Mouse (Mus musculus): ENCODE data around the gene 1700001P01Rik. TPM values are rescaled to one million over a fixed set of nuclear protein-coding genes. Genes with fewer than 3 reads are reported as not detected.
A peak's percentile ranks its signal among the peaks of the same experiment; 100 is the strongest.

1700001P01Rik gene
- polyA plus RNA-seq, 1 experiment from 2014 or later, result 0.44 TPM

- Histone ChIP-seq H3K4me3 (ENCODE audit: low read depth, low read length) (no peak overlapping the region), H3K9me3 (ENCODE audit: control insufficient read depth, low read length) (no peaks in the 10 kb centered on the region), H3K27me3 (ENCODE audit: control insufficient read depth, insufficient read depth, low read length) (no peaks in the 10 kb centered on the region), H3K36me3 (ENCODE audit: control insufficient read depth, insufficient read depth, low read length) (no peaks in the 10 kb centered on the region; the same call in 1 of the 2 replicates), H3K4me1 (replicated peaks; ENCODE audit: control insufficient read depth, insufficient read depth, low read length) (peaks cover 55% of the 10 kb centered on the region), H3K4me2 (ENCODE audit: low read depth, low read length, severe bottlenecking) (peak overlapping the region; percentile 36; the same call in 1 of the 2 replicates), H3K27ac (ENCODE audit: low read depth, low read length) (peak overlapping the region; percentile 76), H3K9ac (ENCODE audit: low read length) (no peak overlapping the region)
- no peak for DNase-seq (ENCODE audit: low spot score)
- 52% methylated on average over 7 of the region's 7 CpGs for WGBS
- peak; percentile 29; the same call in 1 of the 2 replicates for ATAC-seq (replicated peaks; ENCODE audit: low FRiP score)
Measured at GRCm38 (mm10) chr11:97813085-97813484, 37.4 kb upstream of the 1700001P01Rik start.

- Histone ChIP-seq H3K27me3 (ENCODE audit: control insufficient read depth, insufficient read depth, low read length) (no peaks in the 10 kb centered on the region), H3K4me2 (ENCODE audit: low read depth, low read length, severe bottlenecking) (peak overlapping the region; percentile 36; the same call in 1 of the 2 replicates), H3K4me3 (ENCODE audit: low read depth, low read length) (0 out of 2 replicates have a peak overlapping the region, but pooled peaks have one; percentile 1), H3K9ac (ENCODE audit: low read length) (peak overlapping the region; percentile 18; the same call in 1 of the 2 replicates), H3K9me3 (ENCODE audit: control insufficient read depth, low read length) (no peaks in the 10 kb centered on the region), H3K27ac (ENCODE audit: low read depth, low read length) (peak overlapping the region; percentile 76), H3K36me3 (ENCODE audit: control insufficient read depth, insufficient read depth, low read length) (no peaks in the 10 kb centered on the region; the same call in 1 of the 2 replicates), H3K4me1 (replicated peaks; ENCODE audit: control insufficient read depth, insufficient read depth, low read length) (peaks cover 55% of the 10 kb centered on the region)
- 27% methylated on average over 3 of the region's 3 CpGs for WGBS
- ATAC-seq (replicated peaks; ENCODE audit: low FRiP score), result peak; percentile 88
- DNase-seq (ENCODE audit: low spot score), result peak; percentile 76
Measured at GRCm38 (mm10) chr11:97812491-97812921, 36.8 kb upstream of the 1700001P01Rik start.

DNA sequence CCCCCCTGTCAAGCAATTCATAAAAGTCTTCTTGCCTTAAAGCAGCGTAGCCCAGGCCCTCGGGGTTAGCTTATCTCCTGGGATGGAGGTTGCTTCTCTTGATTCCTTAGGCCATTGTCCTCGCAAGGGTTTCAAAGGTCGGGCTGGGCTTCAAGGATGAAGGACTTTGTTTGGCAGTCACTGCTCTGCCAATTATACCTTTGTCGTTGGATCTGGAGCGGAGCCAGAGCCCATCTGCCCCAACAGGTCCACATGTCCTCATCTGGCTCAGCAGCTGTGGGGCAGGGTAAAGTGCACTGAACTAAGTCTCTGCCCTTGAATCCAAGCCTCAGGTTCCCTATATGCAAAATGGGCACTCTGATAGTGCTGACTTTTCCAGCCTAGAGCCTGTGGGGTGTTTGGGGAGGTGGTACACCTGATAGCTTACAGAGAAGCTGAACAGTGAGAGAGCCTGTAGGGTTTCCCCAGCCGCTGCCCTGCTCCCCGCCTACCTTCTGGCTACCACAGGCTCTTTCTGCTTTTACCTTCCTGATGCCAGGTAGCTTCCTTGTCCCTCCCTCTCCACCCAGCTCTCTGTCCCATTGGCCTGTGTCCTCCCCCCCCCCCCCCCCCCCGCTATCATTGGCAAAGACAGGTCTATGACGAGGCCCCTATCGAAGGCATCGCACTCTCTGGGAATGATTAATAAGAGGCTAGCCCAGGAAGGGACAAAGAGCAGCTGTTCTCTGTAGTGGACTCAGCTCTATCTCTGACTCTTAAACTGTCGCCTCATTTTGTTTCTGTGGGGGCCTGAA lies 36.0 kb upstream of the 1700001P01Rik start:
- H3K27ac ChIP-seq (ENCODE audit: low read depth, low read length), result peak overlapping the region; percentile 76
- H3K36me3 ChIP-seq (ENCODE audit: control insufficient read depth, insufficient read depth, low read length), result no peaks in the 10 kb centered on the region
- no peak overlapping the region for H3K4me3 ChIP-seq (ENCODE audit: low read depth, low read length)
- H3K4me1 ChIP-seq (replicated peaks; ENCODE audit: control insufficient read depth, insufficient read depth, low read length), result peaks cover 51% of the 10 kb centered on the region
- H3K27me3 ChIP-seq (ENCODE audit: control insufficient read depth, insufficient read depth, low read length), result no peaks in the 10 kb centered on the region
- H3K9me3 ChIP-seq (ENCODE audit: control insufficient read depth, low read length), result no peaks in the 10 kb centered on the region
- ATAC-seq (replicated peaks; ENCODE audit: low FRiP score), result peak; percentile 5; the same call in 1 of the 2 replicates
- H3K9ac ChIP-seq (ENCODE audit: low read length), result peak overlapping the region; percentile 18
- DNase-seq (ENCODE audit: low spot score), result no peak
- H3K4me2 ChIP-seq (ENCODE audit: low read depth, low read length, severe bottlenecking), result peak overlapping the region; percentile 36; the same call in 1 of the 2 replicates
- 26% methylated on average over 12 of the region's 13 CpGs for WGBS

DNA sequence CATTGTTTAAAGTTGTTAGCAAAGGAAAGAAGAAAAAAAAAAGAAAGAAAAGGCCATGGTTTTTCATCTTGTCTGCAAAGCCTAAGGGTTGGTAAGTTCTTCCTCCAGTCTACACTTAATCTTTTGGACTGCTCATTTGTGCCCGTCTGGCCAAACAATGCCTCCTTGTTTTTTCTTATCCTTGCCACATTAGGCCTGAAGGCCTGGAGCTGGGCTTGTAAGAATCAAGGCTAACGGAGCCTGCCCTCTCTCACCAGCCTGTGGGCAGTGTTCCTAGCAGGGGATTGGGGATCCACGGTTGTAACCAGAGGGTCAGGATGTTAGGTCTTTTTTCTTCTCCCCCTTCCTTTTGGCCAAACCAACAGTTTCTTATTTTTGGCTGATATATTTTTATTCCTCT lies 35.3 kb upstream of the 1700001P01Rik start:
- Histone ChIP-seq H3K9ac (ENCODE audit: low read length) (no peak overlapping the region), H3K27ac (ENCODE audit: low read depth, low read length) (no peak overlapping the region), H3K4me2 (ENCODE audit: low read depth, low read length, severe bottlenecking) (no peak overlapping the region), H3K4me1 (replicated peaks; ENCODE audit: control insufficient read depth, insufficient read depth, low read length) (peaks cover 57% of the 10 kb centered on the region), H3K4me3 (ENCODE audit: low read depth, low read length) (no peak overlapping the region), H3K9me3 (ENCODE audit: control insufficient read depth, low read length) (no peaks in the 10 kb centered on the region), H3K36me3 (ENCODE audit: control insufficient read depth, insufficient read depth, low read length) (no peaks in the 10 kb centered on the region), H3K27me3 (ENCODE audit: control insufficient read depth, insufficient read depth, low read length) (no peaks in the 10 kb centered on the region)
- 11% methylated on average over 3 of the region's 3 CpGs for WGBS
- DNase-seq (ENCODE audit: low spot score) (no peak), ATAC-seq (replicated peaks; ENCODE audit: low FRiP score) (no peak)

- DNase-seq (ENCODE audit: low spot score) (no peak), ATAC-seq (replicated peaks; ENCODE audit: low FRiP score) (no peak)
- no peak overlapping the region for H3K4me2 ChIP-seq (ENCODE audit: low read depth, low read length, severe bottlenecking)
- no peak overlapping the region for H3K4me3 ChIP-seq (ENCODE audit: low read depth, low read length)
- no peak overlapping the region for H3K9ac ChIP-seq (ENCODE audit: low read length)
- 80% methylated on average over 7 of the region's 7 CpGs for WGBS
- no peaks in the 10 kb centered on the region for H3K36me3 ChIP-seq (ENCODE audit: control insufficient read depth, insufficient read depth, low read length)
- H3K9me3 ChIP-seq (ENCODE audit: control insufficient read depth, low read length), result no peaks in the 10 kb centered on the region
- H3K27ac ChIP-seq (ENCODE audit: low read depth, low read length), result no peak overlapping the region
- peaks cover 60% of the 10 kb centered on the region for H3K4me1 ChIP-seq (replicated peaks; ENCODE audit: control insufficient read depth, insufficient read depth, low read length)
- H3K27me3 ChIP-seq (ENCODE audit: control insufficient read depth, insufficient read depth, low read length), result no peaks in the 10 kb centered on the region
Measured at GRCm38 (mm10) chr11:97810356-97810755, 34.6 kb upstream of the 1700001P01Rik start.

DNA sequence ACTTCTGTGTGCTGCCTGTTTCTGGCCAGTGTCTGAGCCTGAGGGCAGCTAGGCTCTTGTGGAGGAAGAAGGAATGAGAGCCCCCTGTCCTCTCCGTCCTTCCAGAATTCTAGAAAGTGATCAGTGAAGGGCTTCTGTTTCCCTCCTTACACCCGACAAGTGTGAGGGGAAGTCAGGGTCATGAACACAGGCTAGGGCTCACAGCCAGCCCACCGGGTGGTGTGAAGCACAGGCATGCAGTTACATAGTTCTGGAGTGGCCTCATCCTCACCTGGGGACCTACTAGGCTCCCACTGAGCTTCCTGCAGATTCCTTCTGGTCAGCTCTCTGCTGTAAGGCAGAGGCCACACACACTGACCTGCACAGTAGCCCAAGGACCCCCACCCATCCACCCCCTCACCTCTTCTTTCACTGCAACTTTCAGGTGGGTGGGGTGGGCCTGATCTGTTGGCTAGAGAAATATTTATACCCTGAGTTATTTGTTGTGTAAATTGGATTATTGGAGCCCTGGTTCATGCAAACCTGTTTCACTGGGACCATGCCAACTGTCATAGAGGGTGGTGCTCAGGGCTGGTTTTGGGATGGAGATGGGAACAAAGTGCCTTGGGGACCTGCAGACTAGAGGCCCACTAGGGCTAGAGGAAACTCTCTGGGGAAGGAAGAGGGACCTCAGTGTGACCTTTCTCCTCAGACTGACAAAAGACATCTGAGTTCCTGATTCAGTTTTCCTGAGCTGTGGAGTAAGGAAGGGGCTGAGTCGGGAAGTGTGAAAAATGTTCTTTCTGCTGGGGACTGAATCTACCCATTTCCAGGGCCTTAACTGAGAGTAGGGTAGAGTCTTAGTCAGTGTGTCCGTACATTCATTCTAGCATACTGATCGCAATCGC lies 33.8 kb upstream of the 1700001P01Rik start:
- H3K27me3 ChIP-seq (ENCODE audit: control insufficient read depth, insufficient read depth, low read length), result no peaks in the 10 kb centered on the region
- no peak overlapping the region; the same call in 1 of the 2 replicates for H3K27ac ChIP-seq (ENCODE audit: low read depth, low read length)
- WGBS, result 73% methylated on average over 7 of the region's 7 CpGs
- H3K4me1 ChIP-seq (replicated peaks; ENCODE audit: control insufficient read depth, insufficient read depth, low read length), result peaks cover 63% of the 10 kb centered on the region
- H3K9ac ChIP-seq (ENCODE audit: low read length), result no peak overlapping the region
- ATAC-seq (replicated peaks; ENCODE audit: low FRiP score), result no peak
- no peaks in the 10 kb centered on the region for H3K9me3 ChIP-seq (ENCODE audit: control insufficient read depth, low read length)
- no peaks in the 10 kb centered on the region for H3K36me3 ChIP-seq (ENCODE audit: control insufficient read depth, insufficient read depth, low read length)
- H3K4me3 ChIP-seq (ENCODE audit: low read depth, low read length), result no peak overlapping the region
- no peak overlapping the region for H3K4me2 ChIP-seq (ENCODE audit: low read depth, low read length, severe bottlenecking)
- no peak for DNase-seq (ENCODE audit: low spot score)

DNA sequence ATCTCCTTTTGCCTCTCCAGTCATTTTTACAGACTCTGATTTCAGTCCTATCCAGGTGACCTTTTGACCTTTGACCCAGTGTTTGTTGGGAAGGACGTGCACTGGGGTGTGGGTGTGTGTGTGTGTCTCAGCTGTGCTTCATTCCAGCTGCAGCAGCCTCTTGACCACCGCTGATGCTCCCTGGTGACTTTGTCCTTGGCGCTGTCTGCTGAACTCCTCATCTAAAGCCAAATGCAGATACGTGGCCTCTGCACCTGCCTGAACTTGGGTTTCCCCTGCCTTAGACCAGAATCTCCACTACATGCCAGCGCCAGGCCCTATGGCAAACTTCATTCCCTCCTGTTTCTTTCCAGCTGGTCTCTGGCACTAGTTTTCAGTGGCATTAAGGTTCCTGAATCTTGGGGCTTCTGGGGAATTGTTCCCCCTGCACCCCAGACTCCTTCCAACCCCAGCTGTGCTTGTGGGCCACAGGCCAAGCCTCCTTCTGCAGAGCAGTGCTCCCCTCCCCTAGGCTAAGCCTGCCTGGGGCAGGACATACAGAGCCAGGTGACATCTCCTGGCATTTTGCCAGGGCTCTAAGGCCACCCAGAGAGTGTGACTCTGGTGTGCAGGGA lies 33.0 kb upstream of the 1700001P01Rik start:
- no peak overlapping the region for H3K4me3 ChIP-seq (ENCODE audit: low read depth, low read length)
- no peak for DNase-seq (ENCODE audit: low spot score)
- WGBS, result 53% methylated on average over 5 of the region's 5 CpGs

DNA sequence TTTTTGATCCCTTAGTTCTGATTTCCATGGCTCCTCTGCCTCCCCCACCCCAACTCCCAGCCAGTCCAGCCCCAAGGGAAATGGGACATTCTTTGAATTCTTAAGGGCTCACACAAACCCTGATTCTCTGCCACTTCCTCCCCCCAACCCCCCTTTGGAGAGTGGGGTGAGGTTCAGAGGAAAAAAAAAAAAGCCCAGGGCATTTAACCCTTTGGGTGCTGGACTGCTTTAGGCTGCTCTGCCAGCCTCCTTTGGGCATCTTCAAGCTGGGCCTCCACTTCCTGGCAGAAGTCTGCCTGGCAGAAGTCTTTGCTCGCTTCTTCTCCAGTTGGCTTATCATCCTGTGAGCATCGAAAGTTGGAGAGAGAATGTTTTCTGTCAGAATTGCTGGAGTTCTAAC lies 32.4 kb upstream of the 1700001P01Rik start:
- no peak overlapping the region; the same call in 1 of the 2 replicates for H3K27ac ChIP-seq (ENCODE audit: low read depth, low read length)
- no peak for ATAC-seq (replicated peaks; ENCODE audit: low FRiP score)
- no peak overlapping the region for H3K4me3 ChIP-seq (ENCODE audit: low read depth, low read length)
- H3K9ac ChIP-seq (ENCODE audit: low read length), result no peak overlapping the region
- DNase-seq (ENCODE audit: low spot score), result no peak
- whole genome bisulfite sequencing, result 64% methylated on average over 2 of the region's 2 CpGs
- peaks cover 56% of the 10 kb centered on the region for H3K4me1 ChIP-seq (replicated peaks; ENCODE audit: control insufficient read depth, insufficient read depth, low read length)
- no peaks in the 10 kb centered on the region for H3K9me3 ChIP-seq (ENCODE audit: control insufficient read depth, low read length)
- H3K36me3 ChIP-seq (ENCODE audit: control insufficient read depth, insufficient read depth, low read length), result no peaks in the 10 kb centered on the region
- H3K27me3 ChIP-seq (ENCODE audit: control insufficient read depth, insufficient read depth, low read length), result no peaks in the 10 kb centered on the region
- no peak overlapping the region for H3K4me2 ChIP-seq (ENCODE audit: low read depth, low read length, severe bottlenecking)

More for the DNA sequence above, 33.0 kb upstream of the 1700001P01Rik start:
- no peaks in the 10 kb centered on the region for H3K27me3 ChIP-seq (ENCODE audit: control insufficient read depth, insufficient read depth, low read length)
- H3K9me3 ChIP-seq (ENCODE audit: control insufficient read depth, low read length), result no peaks in the 10 kb centered on the region
- H3K9ac ChIP-seq (ENCODE audit: low read length), result no peak overlapping the region
- H3K4me1 ChIP-seq (replicated peaks; ENCODE audit: control insufficient read depth, insufficient read depth, low read length), result peaks cover 61% of the 10 kb centered on the region
- no peak overlapping the region for H3K27ac ChIP-seq (ENCODE audit: low read depth, low read length)
- no peak for ATAC-seq (replicated peaks; ENCODE audit: low FRiP score)
- no peaks in the 10 kb centered on the region for H3K36me3 ChIP-seq (ENCODE audit: control insufficient read depth, insufficient read depth, low read length)
- H3K4me2 ChIP-seq (ENCODE audit: low read depth, low read length, severe bottlenecking), result no peak overlapping the region

Measured in forebrain, embryonic 11.5 days (tissue).